ENCODE assay signal across 18 mouse cellular contexts in genomic region chr11:54297471-54297870, GRCm38 (mm10). TPM values are rescaled to one million over a fixed set of nuclear protein-coding genes. Genes with fewer than 3 reads are reported as not detected.
DNase-seq lines count a peak whose midpoint lies in the region; TF ChIP-seq lines count a peak whose summit lies in the region.
"Not testable (repeated sequence)": the region's sequence is repeated elsewhere in the genome, so short reads cannot be mapped to it uniquely, and the experiment has no call there.
"Had no signal": no experiment of that assay in that cellular context is flagged by ENCODE, and none has a peak within 500 bp of the region (broad histone marks: within the 10 kb centered on the region; RNA-seq: fewer than 3 reads in every experiment).

No protein-coding gene starts in this region.

- dilution Hi-C loops in CH12.LX (cut with MboI; ENCODE audit: extremely low pct_ligation_motif_present, extremely low pct_unique_long_range_greater_than_20kb, low sequenced_read_pairs) = not testable (repeated sequence)

- H3K9ac ChIP-seq in CH12.LX (ENCODE audit: insufficient read depth, low read depth); MEL (ENCODE audit: control insufficient read depth, low read depth, low read length, poor library complexity, severe bottlenecking): not testable (repeated sequence)

- not testable (repeated sequence) for TF ChIP-seq CTCF in CH12.LX (conservative IDR thresholded peaks at IDR 0.05 in 1 of 2, IDR thresholded peaks at IDR 0.05 in 1 of 2; ENCODE audit: low read depth in 2 of 2, low read length in 2 of 2); MEL (IDR thresholded peaks at IDR 0.05 in 2 of 3, conservative IDR thresholded peaks at IDR 0.05 in 1 of 3; ENCODE audit: control insufficient read depth in 1 of 3, insufficient read depth in 1 of 3, low read depth in 2 of 3, low read length in 3 of 3, poor library complexity in 1 of 3, severe bottlenecking in 1 of 3)

- not testable (repeated sequence) for H3K4me3 ChIP-seq in CH12.LX (replicated peaks in 1 of 3; ENCODE audit: low read depth in 2 of 3, low read length in 2 of 3, poor library complexity in 1 of 3); MEL (ENCODE audit: control insufficient read depth in 1 of 2, insufficient read depth in 1 of 2, low read depth in 2 of 2, low read length in 2 of 2)

- not testable (repeated sequence) for H3K36me3 ChIP-seq in CH12.LX (replicated peaks in 1 of 2; ENCODE audit: control insufficient read depth in 1 of 2, insufficient read depth in 1 of 2, low read length in 1 of 2)
- H3K36me3 ChIP-seq in MEL (ENCODE audit: control insufficient read depth in 1 of 2, insufficient read depth in 2 of 2, low read length in 2 of 2) = peaks cover 0 to 12% of the 10 kb centered on the region in 2 experiments; a peak in 2 of 4 replicates

- not testable (repeated sequence) for H3K79me2 ChIP-seq in CH12.LX (replicated peaks; ENCODE audit: control insufficient read depth, extremely low read depth, insufficient read depth, poor library complexity, severe bottlenecking); MEL (ENCODE audit: control insufficient read depth, insufficient read depth, low read length, poor library complexity)

- H3K4me2 ChIP-seq in CH12.LX (ENCODE audit: insufficient read depth, low read depth, poor library complexity, severe bottlenecking) = 0 out of 2 replicates have a peak overlapping the region, but pooled peaks have one; percentile 12

- H3K4me1 ChIP-seq in CH12.LX (ENCODE audit: control insufficient read depth in 1 of 2, insufficient read depth in 2 of 2) = peaks cover 41 to 81% of the 10 kb centered on the region in 2 experiments
- peaks cover 8 to 22% of the 10 kb centered on the region in 2 experiments for H3K4me1 ChIP-seq in MEL (ENCODE audit: control insufficient read depth in 1 of 2, insufficient read depth in 2 of 2, low read length in 2 of 2)

- in situ Hi-C loops in CH12.LX (cut with MboI; ENCODE audit: low pct_ligation_motif_present, low pct_unique_long_range_greater_than_20kb, low sequenced_read_pairs) = not testable (repeated sequence)

- DNase-seq in CH12.LX (ENCODE audit: extremely low read depth) (peak; percentile 66), MEL (ENCODE audit: low read depth, low spot score) (peak; percentile 21)

- TF ChIP-seq POLR2A in CH12.LX (IDR thresholded peaks at IDR 0.05; ENCODE audit: low read depth, low read length); MEL (IDR thresholded peaks at IDR 0.05; ENCODE audit: control insufficient read depth in 1 of 2, insufficient read depth in 1 of 2, low read depth in 1 of 2, low read length in 2 of 2, poor library complexity in 1 of 2): not testable (repeated sequence)

- H3K27ac ChIP-seq in CH12.LX (ENCODE audit: insufficient read depth, low read depth) = peak overlapping the region; percentile 79
- H3K27ac ChIP-seq in MEL (ENCODE audit: control insufficient read depth, low read depth, low read length) = not testable (repeated sequence)

- H3K27me3 ChIP-seq in CH12.LX (replicated peaks); MEL (ENCODE audit: control insufficient read depth in 1 of 2, insufficient read depth in 2 of 2, low read length in 2 of 2): not testable (repeated sequence)

- not testable (repeated sequence) for TF ChIP-seq RAD21 in CH12.LX (IDR thresholded peaks at IDR 0.05; ENCODE audit: low read depth, low read length); MEL (IDR thresholded peaks at IDR 0.05; ENCODE audit: low read depth, low read length)

- H3K9me3 ChIP-seq in CH12.LX (replicated peaks; ENCODE audit: low read length); MEL (replicated peaks; ENCODE audit: insufficient read depth, low read length): not testable (repeated sequence)

- TF ChIP-seq EP300 in CH12.LX (IDR thresholded peaks at IDR 0.05; ENCODE audit: low read length) = peak; percentile 79
- TF ChIP-seq EP300 in MEL (IDR thresholded peaks at IDR 0.05; ENCODE audit: low read depth in 1 of 2, low read length in 2 of 2) = not testable (repeated sequence)

TF ChIP-seq in CH12.LX, 34 proteins besides CTCF, POLR2A, EP300 and RAD21:
- 0 out of 2 replicates have a peak, but pooled peaks have one; percentile 31 for TF ChIP-seq TBP (conservative IDR thresholded peaks at IDR 0.05; ENCODE audit: low read depth, low read length)
- TF ChIP-seq TCF12 (IDR thresholded peaks at IDR 0.05; ENCODE audit: low read depth, low read length) = peak; percentile 84
- TF ChIP-seq IRF4 (IDR thresholded peaks at IDR 0.05; ENCODE audit: low read depth, low read length) = peak; percentile 65; the same call in 1 of the 2 replicates
- peak; percentile 48; the same call in 1 of the 2 replicates for TF ChIP-seq JUN (IDR thresholded peaks at IDR 0.05; ENCODE audit: insufficient read depth, low read depth, low read length)
- TF ChIP-seq CHD1 (IDR thresholded peaks at IDR 0.05; ENCODE audit: low read depth, low read length) = peak; percentile 73; the same call in 1 of the 2 replicates
- peak; percentile 92 for TF ChIP-seq MEF2A (IDR thresholded peaks at IDR 0.05; ENCODE audit: borderline replicate concordance, low read depth, low read length)
- peak; percentile 27; the same call in 1 of the 2 replicates for TF ChIP-seq BHLHE40 (IDR thresholded peaks at IDR 0.05; ENCODE audit: low read depth, low read length)

RNA-seq across cellular contexts. Expression of gene Acsl6, which starts 6.1 kb away (rescaled TPM):
- total RNA-seq in CH12.LX (2012; rRNA removed) (94.7 and 96.9 TPM in 2 replicates), CH12.LX (2014; rRNA removed) (74.1 and 74.9 TPM in 2 replicates), MEL (2012; rRNA removed) (3.2 and 7.9 TPM in 2 replicates)
- polyA plus RNA-seq in CH12.LX (2012; ENCODE audit: insufficient read length, low read depth) (204 and 222 TPM in 2 replicates), MEL (2012; ENCODE audit: insufficient read depth in 1 of 2, insufficient read length in 2 of 2, low read depth in 1 of 2, low replicate concordance in 2 of 2, missing spikeins in 1 of 2) (1 to 10 TPM in 1 of 2 experiments, not detected in 1; 2.8 TPM)
- polyA plus RNA-seq: activated CD4-positive, CD25-positive, alpha-beta regulatory T cell, adult 4 months; CD4-positive, CD25-positive, alpha-beta regulatory T cell, adult 4 months; G1E had no signal

RNA-seq across cellular contexts. Expression of gene Il3, which starts 30.4 kb away (rescaled TPM):
- total RNA-seq in CH12.LX (2012; rRNA removed) = 2.7 and 4.8 TPM in 2 replicates
- total RNA-seq in CH12.LX (2014; rRNA removed) = 1.5 and 1.9 TPM in 2 replicates
- polyA plus RNA-seq in CH12.LX (2012; ENCODE audit: insufficient read length, low read depth) = 1.3 and 3.5 TPM in 2 replicates
- not detected in 2 replicates for total RNA-seq in MEL (2012; rRNA removed)
- not detected for polyA plus RNA-seq in MEL (2012; ENCODE audit: insufficient read depth in 1 of 2, insufficient read length in 2 of 2, low read depth in 1 of 2, low replicate concordance in 2 of 2, missing spikeins in 1 of 2)
- total RNA-seq: adrenal gland, adult 18-20 months; adrenal gland, adult 2 months; adrenal gland, adult 8-10 months; adrenal gland, postnatal 10 days; adrenal gland, postnatal 14 days; adrenal gland, postnatal 25 days; adrenal gland, postnatal 36 days; adrenal gland, postnatal 4 days; ES-E14 had no signal
- polyA plus RNA-seq: activated CD4-positive, CD25-positive, alpha-beta regulatory T cell, adult 4 months; adrenal gland, adult 2 months; brain, embryonic 14.5 days; C2C12; CD4-positive, CD25-positive, alpha-beta regulatory T cell, adult 4 months; cerebellum, adult 2 months; G1E; Patski had no signal

RNA-seq across cellular contexts. Expression of gene Csf2, which starts 48.0 kb away (rescaled TPM):
- total RNA-seq in CH12.LX (2012; rRNA removed) (1.9 and 2.6 TPM in 2 replicates), CH12.LX (2014; rRNA removed) (1.4 and 2.4 TPM in 2 replicates), MEL (2012; rRNA removed) (not detected in 2 replicates)
- polyA plus RNA-seq in CH12.LX (2012; ENCODE audit: insufficient read length, low read depth) (0.79 and 0.83 TPM in 2 replicates), MEL (2012; ENCODE audit: insufficient read depth in 1 of 2, insufficient read length in 2 of 2, low read depth in 1 of 2, low replicate concordance in 2 of 2, missing spikeins in 1 of 2) (under 1 TPM in 1 of 2 experiments, not detected in 1; 0.15 TPM)
- total RNA-seq: adrenal gland, adult 18-20 months; adrenal gland, adult 2 months; adrenal gland, adult 8-10 months; adrenal gland, postnatal 10 days; adrenal gland, postnatal 14 days; adrenal gland, postnatal 25 days; adrenal gland, postnatal 36 days; adrenal gland, postnatal 4 days; ES-E14 had no signal
- polyA plus RNA-seq: adrenal gland, adult 2 months; brain, embryonic 14.5 days; C2C12; cerebellum, adult 2 months; G1E had no signal
